Mouse (Mus musculus) lung, postnatal 0 days (tissue): ENCODE measurements at regions not wholly inside any gene's neighbourhood (a gene's known extent, or its start where the extent isn't known, plus 50 kb on each side); places are given as distances from the start of the nearest gene placed in this dataset.

Source experiments
- CTCF ChIP-seq: IDR thresholded peaks from 2 replicates; pipeline ENCODE4 v1.5.1; 2016; ENCODE audit warnings: antibody characterized with exemption, mild to moderate bottlenecking
- EP300 ChIP-seq: IDR thresholded peaks from 2 replicates; pipeline ENCODE4 v1.6.1; 2016; ENCODE audit warnings: antibody characterized with exemption, mild to moderate bottlenecking, control low read depth

DNA sequence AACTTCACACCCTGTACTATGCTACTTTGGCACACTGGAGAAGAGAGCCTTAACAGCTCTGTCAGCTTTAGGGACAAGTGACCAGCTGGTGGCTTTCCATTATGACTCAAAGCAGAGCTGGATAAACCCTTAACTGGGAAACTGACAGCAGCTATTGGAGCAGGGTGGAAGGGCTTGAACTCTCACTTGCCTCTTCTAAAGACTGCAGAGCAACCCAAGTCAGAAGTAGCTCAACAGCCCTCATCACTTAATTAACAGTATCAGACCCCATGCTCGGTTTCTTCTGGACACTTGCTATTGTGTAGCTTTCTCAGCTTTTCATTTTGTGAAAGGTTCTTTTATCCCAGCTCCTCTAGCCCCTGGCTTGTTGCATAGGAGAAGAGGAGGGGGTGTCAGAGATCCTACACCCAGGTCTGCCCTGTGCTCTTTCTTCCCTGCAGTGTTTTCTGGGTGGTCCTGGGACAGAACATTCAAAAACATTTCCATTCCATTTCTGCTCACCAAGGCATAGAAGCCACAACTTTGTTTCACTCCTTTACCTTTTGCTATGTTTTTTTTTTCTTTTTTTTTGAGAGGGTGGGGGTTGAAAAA lies 373.1 kb upstream of the Plxna2 start:
- TF ChIP-seq EP300 (no peak), CTCF (no peak)
